Mouse (Mus musculus) splenic B cell, adult 2 months (primary cell): Measurements from ENCODE around the gene Cd47.

Source experiments
- DNase-seq: peaks from one replicate; pipeline ENCODE4 v3.0.0-alpha.2; 2011; ENCODE audit warnings: low read depth, low spot score
- H3K27me3 ChIP-seq: 2 replicates; pipeline ENCODE4 v1.6.1; 2012; ENCODE audit warnings: mild to moderate bottlenecking, low read length, moderate library complexity, mixed read lengths; ENCODE audit not compliant: control insufficient read depth, poor library complexity, insufficient read depth, severe bottlenecking
- H3K36me3 ChIP-seq: 2 replicates; pipeline ENCODE4 v1.6.1; 2012; ENCODE audit warnings: mild to moderate bottlenecking, low read length, moderate library complexity, mixed read lengths; ENCODE audit not compliant: control insufficient read depth, poor library complexity, insufficient read depth, severe bottlenecking

Gene Cd47

DNA sequence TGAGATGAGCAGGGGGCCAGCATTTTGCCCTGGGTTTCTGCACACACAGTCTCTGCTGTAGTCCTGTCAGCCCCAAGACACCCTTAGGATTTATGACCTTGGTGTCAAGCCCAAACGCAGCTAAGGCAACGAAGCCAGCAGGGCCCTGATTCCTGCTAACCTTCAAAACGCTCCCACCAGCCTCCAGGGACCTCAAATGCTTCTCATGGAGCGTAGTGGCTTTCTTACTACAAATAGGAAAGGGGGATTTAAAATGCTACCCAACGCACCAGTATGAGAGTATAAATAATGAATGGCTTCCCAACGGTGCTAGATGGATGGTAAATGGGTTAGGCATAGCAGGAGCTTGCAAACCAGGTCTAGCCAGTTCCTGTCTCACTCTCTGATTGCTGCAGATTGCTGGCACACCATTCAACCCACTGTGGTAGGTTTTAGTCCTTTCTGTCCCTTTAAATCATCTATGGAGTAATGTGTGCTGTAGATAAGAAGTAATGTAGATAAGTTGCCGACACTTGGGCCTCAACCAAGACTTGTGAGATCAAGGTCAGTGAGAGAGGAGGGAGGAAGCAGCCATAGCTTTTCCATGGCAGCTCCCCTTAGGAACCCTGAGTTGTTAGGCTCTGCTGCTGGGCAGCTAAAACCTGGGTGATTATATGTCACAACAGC, 164.1 kb downstream of the Cd47 start:
- DNase-seq, result no peak

More for the DNA sequence above, 164.1 kb downstream of the Cd47 start:
- Histone ChIP-seq H3K27me3 (no peaks in the 10 kb centered on the region), H3K36me3 (no peaks in the 10 kb centered on the region)
